Mouse (Mus musculus) E14TG2a.4 (cell line): ENCODE measurements around the gene Csrp1.

Experiments
- CTCF ChIP-seq: conservative IDR thresholded peaks from 2 replicates; pipeline ENCODE4 v1.5.1; 2014; ENCODE audit warnings: low read length
- NANOG ChIP-seq: IDR thresholded peaks from 2 replicates; pipeline ENCODE4 v1.6.1; 2014; ENCODE audit warnings: borderline replicate concordance, low read length, mixed read lengths
- POU5F1 ChIP-seq: IDR thresholded peaks from 2 replicates; pipeline ENCODE4 v1.6.1; 2014; ENCODE audit warnings: low read length, borderline replicate concordance

GRCm38 (mm10) chr1:135781220-135781619 lies 61.4 kb downstream of the Csrp1 start:
- TF ChIP-seq CTCF: peak; percentile 78
- TF ChIP-seq POU5F1: no peak
- TF ChIP-seq NANOG: no peak
